Mouse (Mus musculus): Measurements from ENCODE around the gene Evx2. TPM values are rescaled to one million over a fixed set of nuclear protein-coding genes. Genes with fewer than 3 reads are reported as not detected.

Gene Evx2
- polyA plus RNA-seq, 1 experiment from 2014 or later: 0.47 TPM

- Histone ChIP-seq H3K27me3 (ENCODE audit: insufficient read depth, poor library complexity, severe bottlenecking) (peaks cover 100% of the 10 kb centered on the region), H3K4me3 (no peak overlapping the region), H3K27ac (no peak overlapping the region), H3K4me1 (replicated peaks) (peaks cover 15% of the 10 kb centered on the region), H3K9me3 (no peaks in the 10 kb centered on the region), H3K36me3 (no peaks in the 10 kb centered on the region)
- no peak for DNase-seq (ENCODE audit: low spot score)
- 33% methylated on average over 2 of the region's 2 CpGs for WGBS
These were observed 6.4 kb downstream of the Evx2 start for GRCm38 (mm10) chr2:74652996-74653340.

- Histone ChIP-seq H3K36me3 (no peaks in the 10 kb centered on the region), H3K27ac (no peak overlapping the region), H3K4me3 (no peak overlapping the region), H3K9me3 (no peaks in the 10 kb centered on the region), H3K27me3 (ENCODE audit: insufficient read depth, poor library complexity, severe bottlenecking) (peaks cover 98% of the 10 kb centered on the region), H3K4me1 (replicated peaks) (no peaks in the 10 kb centered on the region)
- WGBS: 14% methylated on average over 7 of the region's 7 CpGs
- DNase-seq (ENCODE audit: low spot score): no peak
These were observed 12.1 kb downstream of the Evx2 start for GRCm38 (mm10) chr2:74647082-74647864.

DNA sequence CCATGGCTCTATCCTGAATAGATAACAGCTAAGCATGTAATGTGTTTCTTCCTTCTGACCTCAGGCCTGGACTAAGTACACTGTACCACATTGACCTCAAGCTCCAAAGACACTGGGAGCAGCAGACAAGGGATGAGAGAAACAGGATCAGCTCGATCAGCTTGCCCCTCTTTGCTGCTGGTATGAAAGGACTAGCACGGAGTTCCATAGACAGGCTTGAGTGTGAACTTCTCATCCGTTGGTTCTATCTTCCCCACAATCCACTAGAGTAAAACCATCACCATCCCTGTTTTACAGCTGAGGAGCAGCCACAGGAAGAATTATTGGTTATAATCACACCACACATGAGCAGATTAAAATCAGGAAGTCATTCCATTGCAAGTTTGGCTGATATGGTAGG, 13.7 kb downstream of the Evx2 start:
- DNase-seq (ENCODE audit: low spot score): no peak
- Histone ChIP-seq H3K4me1 (replicated peaks) (no peaks in the 10 kb centered on the region), H3K36me3 (no peaks in the 10 kb centered on the region), H3K4me3 (no peak overlapping the region), H3K9me3 (no peaks in the 10 kb centered on the region), H3K27ac (no peak overlapping the region), H3K27me3 (ENCODE audit: insufficient read depth, poor library complexity, severe bottlenecking) (peaks cover 82% of the 10 kb centered on the region)
- WGBS: 79% methylated on average over 3 of the region's 3 CpGs

DNA sequence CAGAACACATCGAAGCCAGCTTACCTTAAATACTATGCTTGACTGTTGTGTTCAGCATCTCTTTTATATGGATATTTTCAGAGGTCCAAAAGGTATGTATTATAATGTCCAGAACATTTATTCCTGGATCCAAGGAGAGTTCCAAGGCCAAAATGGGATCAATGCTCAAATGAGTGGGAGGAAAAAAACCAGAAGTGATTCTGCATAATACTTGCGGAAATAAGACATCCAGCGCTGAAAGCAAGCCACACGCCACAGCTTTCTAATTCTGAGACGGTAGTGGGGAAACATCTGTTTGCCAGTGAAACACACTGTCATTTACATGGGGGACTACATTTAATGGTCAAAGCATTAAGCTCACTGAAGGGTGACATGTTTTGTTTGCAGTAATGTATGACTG, 16.9 kb downstream of the Evx2 start:
- H3K36me3 ChIP-seq: no peaks in the 10 kb centered on the region
- no peaks in the 10 kb centered on the region for H3K9me3 ChIP-seq
- H3K4me1 ChIP-seq (replicated peaks): no peaks in the 10 kb centered on the region
- DNase-seq (ENCODE audit: low spot score): no peak
- peaks cover 55% of the 10 kb centered on the region for H3K27me3 ChIP-seq (ENCODE audit: insufficient read depth, poor library complexity, severe bottlenecking)
- 74% methylated on average over 5 of the region's 5 CpGs for WGBS
- no peak overlapping the region for H3K27ac ChIP-seq
- H3K4me3 ChIP-seq: no peak overlapping the region

- 0 out of 2 replicates have a peak, but pooled peaks cover 7% of the 10 kb centered on the region for H3K27me3 ChIP-seq (ENCODE audit: insufficient read depth, poor library complexity, severe bottlenecking)
- no peak overlapping the region for H3K27ac ChIP-seq
- no peak overlapping the region for H3K4me3 ChIP-seq
- no peak for DNase-seq (ENCODE audit: low spot score)
- no peaks in the 10 kb centered on the region for H3K36me3 ChIP-seq
- H3K9me3 ChIP-seq: peaks cover 3% of the 10 kb centered on the region; the same call in 1 of the 2 replicates
- WGBS: 67% methylated on average over 4 of the region's 4 CpGs
- H3K4me1 ChIP-seq (replicated peaks): no peaks in the 10 kb centered on the region
These were observed 23.9 kb downstream of the Evx2 start for GRCm38 (mm10) chr2:74635412-74635811.

GRCm38 (mm10) chr2:74620368-74620767, 39.0 kb downstream of the Evx2 start:
- no peak for DNase-seq (ENCODE audit: low spot score)
- Histone ChIP-seq H3K4me1 (replicated peaks) (no peaks in the 10 kb centered on the region), H3K9me3 (no peaks in the 10 kb centered on the region), H3K36me3 (no peaks in the 10 kb centered on the region), H3K27ac (no peak overlapping the region), H3K27me3 (ENCODE audit: insufficient read depth, poor library complexity, severe bottlenecking) (no peaks in the 10 kb centered on the region), H3K4me3 (no peak overlapping the region)
- 92% methylated on average over 10 of the region's 10 CpGs for WGBS

DNA sequence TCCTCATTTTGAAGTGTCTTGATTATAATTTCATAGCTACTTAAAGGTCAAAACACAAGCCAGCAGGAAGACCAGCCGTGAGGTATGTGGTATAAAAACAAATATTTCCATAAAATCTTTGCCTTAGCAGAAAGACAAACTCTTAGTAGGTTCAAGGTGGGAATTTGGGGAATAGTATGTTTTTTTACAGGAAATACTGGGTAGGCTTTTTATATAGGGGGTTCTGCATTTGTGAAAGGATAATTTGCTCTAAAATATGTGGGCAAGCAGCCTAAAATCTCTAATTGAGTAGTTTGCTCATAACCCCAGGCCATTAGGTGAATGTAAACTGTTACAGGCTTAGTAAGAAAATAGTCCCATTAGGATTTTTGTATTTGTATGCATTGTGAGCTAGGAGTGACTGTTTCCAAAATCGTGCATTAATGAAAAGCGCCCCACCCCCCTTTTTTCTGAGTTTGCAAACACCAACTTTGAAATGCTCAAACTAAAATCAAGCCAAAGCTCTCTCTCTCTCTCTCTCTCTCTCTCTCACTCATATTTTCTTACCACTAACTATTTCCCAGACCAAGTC, 39.6 kb downstream of the Evx2 start:
- H3K9me3 ChIP-seq: no peaks in the 10 kb centered on the region
- H3K27ac ChIP-seq: no peak overlapping the region
- H3K4me1 ChIP-seq (replicated peaks): no peaks in the 10 kb centered on the region
- WGBS: 88% methylated on average over 3 of the region's 3 CpGs
- no peaks in the 10 kb centered on the region for H3K36me3 ChIP-seq
- no peak overlapping the region for H3K4me3 ChIP-seq
- no peaks in the 10 kb centered on the region for H3K27me3 ChIP-seq (ENCODE audit: insufficient read depth, poor library complexity, severe bottlenecking)
- no peak for DNase-seq (ENCODE audit: low spot score)

DNA sequence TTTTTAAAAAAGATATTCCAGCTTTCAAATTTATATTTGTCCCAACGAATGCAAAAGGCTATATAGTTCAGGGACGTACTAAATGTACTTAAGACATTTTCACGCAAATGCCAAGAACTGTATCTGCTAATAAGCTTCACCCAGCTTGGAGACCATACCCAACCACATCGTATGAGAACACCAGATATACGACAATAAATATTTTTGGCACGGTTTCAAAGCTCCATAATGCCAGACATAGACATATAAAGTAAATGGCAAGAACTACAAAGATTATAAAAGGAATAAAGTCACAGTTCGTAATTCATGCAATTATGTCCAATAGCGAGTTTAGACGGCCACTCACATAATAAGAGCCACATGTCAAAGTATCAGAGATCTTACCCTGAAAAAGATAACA, 41.7 kb downstream of the Evx2 start:
- Histone ChIP-seq H3K4me3 (no peak overlapping the region), H3K27ac (no peak overlapping the region), H3K36me3 (no peaks in the 10 kb centered on the region), H3K4me1 (replicated peaks) (no peaks in the 10 kb centered on the region), H3K9me3 (no peaks in the 10 kb centered on the region), H3K27me3 (ENCODE audit: insufficient read depth, poor library complexity, severe bottlenecking) (no peaks in the 10 kb centered on the region)
- 86% methylated on average over 9 of the region's 9 CpGs for WGBS
- no peak for DNase-seq (ENCODE audit: low spot score)

DNA sequence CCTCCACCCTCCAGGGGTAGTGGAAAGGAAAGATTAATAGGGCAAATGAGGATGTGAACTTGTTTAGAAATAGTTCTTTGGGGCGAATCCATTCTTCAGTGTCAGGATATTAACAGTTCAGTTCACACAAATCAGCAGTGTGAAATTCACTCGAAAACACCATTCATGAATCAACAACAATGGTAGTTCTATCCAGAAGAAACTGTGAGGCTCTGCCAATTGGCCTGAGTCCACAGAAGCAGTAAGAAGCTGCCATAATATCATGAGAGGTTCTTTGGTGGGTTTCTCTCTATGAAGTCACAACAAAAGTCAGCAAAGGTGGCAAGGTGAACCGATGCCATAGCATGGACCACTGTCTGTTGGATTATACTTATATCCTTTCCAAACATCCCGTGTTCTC, 48.0 kb downstream of the Evx2 start:
- Histone ChIP-seq H3K27ac (no peak overlapping the region), H3K4me1 (replicated peaks) (no peaks in the 10 kb centered on the region), H3K9me3 (no peaks in the 10 kb centered on the region), H3K36me3 (no peaks in the 10 kb centered on the region), H3K27me3 (ENCODE audit: insufficient read depth, poor library complexity, severe bottlenecking) (no peaks in the 10 kb centered on the region), H3K4me3 (no peak overlapping the region)
- no peak for DNase-seq (ENCODE audit: low spot score)
- WGBS: 90% methylated on average over 4 of the region's 4 CpGs

GRCm38 (mm10) chr2:74609350-74609749, 50.0 kb downstream of the Evx2 start:
- Histone ChIP-seq H3K36me3 (no peaks in the 10 kb centered on the region), H3K4me3 (no peak overlapping the region), H3K4me1 (replicated peaks) (no peaks in the 10 kb centered on the region), H3K9me3 (no peaks in the 10 kb centered on the region), H3K27ac (no peak overlapping the region), H3K27me3 (ENCODE audit: insufficient read depth, poor library complexity, severe bottlenecking) (0 out of 2 replicates have a peak, but pooled peaks cover 5% of the 10 kb centered on the region)
- DNase-seq (ENCODE audit: low spot score): no peak

DNA sequence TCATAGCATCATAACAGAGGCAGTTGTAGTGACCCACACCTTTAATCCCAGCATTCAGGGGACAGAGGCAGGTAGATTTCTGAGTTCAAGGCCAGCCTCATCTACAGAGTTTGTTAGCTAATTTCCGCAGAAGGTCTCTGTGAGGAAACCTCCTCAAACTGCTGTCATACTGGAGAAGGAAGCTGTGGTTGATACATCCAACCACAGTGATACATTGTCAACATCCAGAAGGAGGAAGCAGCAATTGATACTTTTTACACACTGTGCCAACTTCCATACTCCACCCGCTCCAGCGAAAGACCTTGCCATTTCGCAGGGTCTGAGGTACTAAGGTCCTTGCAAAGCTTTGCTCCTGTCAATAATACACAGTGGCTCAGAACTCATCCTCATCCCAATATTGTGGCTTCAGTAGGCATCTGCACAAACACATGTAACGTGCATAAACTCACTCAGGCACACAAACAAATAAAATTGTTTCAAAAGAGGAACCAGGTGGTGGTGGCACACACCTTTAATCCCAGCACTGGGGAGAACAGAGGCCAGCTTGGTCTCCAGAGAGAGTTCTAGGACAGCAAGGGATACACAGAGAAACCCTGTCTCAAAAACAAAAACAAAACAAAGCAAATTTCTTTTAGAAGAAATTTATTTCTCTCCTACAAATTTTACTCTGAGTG, 53.1 kb downstream of the Evx2 start:
- no peaks in the 10 kb centered on the region for H3K9me3 ChIP-seq
- H3K27me3 ChIP-seq (ENCODE audit: insufficient read depth, poor library complexity, severe bottlenecking): peaks cover 14% of the 10 kb centered on the region
- no peaks in the 10 kb centered on the region for H3K4me1 ChIP-seq (replicated peaks)
- no peak overlapping the region for H3K27ac ChIP-seq
- H3K36me3 ChIP-seq: no peaks in the 10 kb centered on the region
- no peak for DNase-seq (ENCODE audit: low spot score)
- H3K4me3 ChIP-seq: no peak overlapping the region
- WGBS: 88% methylated on average over 5 of the region's 5 CpGs

GRCm38 (mm10) chr2:74604011-74604410, 55.3 kb downstream of the Evx2 start:
- Histone ChIP-seq H3K9me3 (no peaks in the 10 kb centered on the region), H3K4me3 (no peak overlapping the region), H3K27ac (no peak overlapping the region), H3K4me1 (replicated peaks) (no peaks in the 10 kb centered on the region), H3K36me3 (no peaks in the 10 kb centered on the region), H3K27me3 (ENCODE audit: insufficient read depth, poor library complexity, severe bottlenecking) (peaks cover 14% of the 10 kb centered on the region)
- peak; percentile 6 for DNase-seq (ENCODE audit: low spot score)
- 35% methylated on average over 3 of the region's 3 CpGs for WGBS

Measured in hindbrain, embryonic 10.5 days (tissue).